Mouse (Mus musculus): ENCODE measurements at regions not wholly inside any gene's neighbourhood (a gene's known extent, or its start where the extent isn't known, plus 50 kb on each side); places are given as distances from the start of the nearest gene placed in this dataset.

- no peak for DNase-seq (ENCODE audit: low spot score in 2 of 2)
These were observed 82.9 kb upstream of the Aldh1b1 start for GRCm38 (mm10) chr4:45715878-45716277.

GRCm38 (mm10) chr4:45713837-45714508 lies 84.8 kb upstream of the Aldh1b1 start:
- no peak for DNase-seq (ENCODE audit: low spot score in 2 of 2)
- intact Hi-C loops (cut with DNase I) = no loop called here

More at GRCm38 (mm10) chr4:45715878-45716277, 82.9 kb upstream of the Aldh1b1 start:
- intact Hi-C loops (cut with DNase I) = no loop called here

- no peak for DNase-seq (ENCODE audit: low spot score in 2 of 2)
- intact Hi-C loops (cut with DNase I) = no loop called here
These were observed 85.6 kb upstream of the Aldh1b1 start for GRCm38 (mm10) chr4:45713046-45713706.

- intact Hi-C loops (cut with DNase I) = no loop called here
- no peak for DNase-seq (ENCODE audit: low spot score in 2 of 2)
These were observed 94.8 kb upstream of the Aldh1b1 start for GRCm38 (mm10) chr4:45703997-45704396.

GRCm38 (mm10) chr4:45699601-45700000 lies 99.2 kb upstream of the Aldh1b1 start:
- intact Hi-C loops (cut with DNase I) = no loop called here
- DNase-seq (ENCODE audit: low spot score in 2 of 2) = peak; percentile 66 to 77

- no peak for DNase-seq (ENCODE audit: low spot score in 2 of 2)
- intact Hi-C loops (cut with DNase I) = no loop called here
These were observed 103.6 kb upstream of the Aldh1b1 start for GRCm38 (mm10) chr4:45695239-45695638.

- DNase-seq (ENCODE audit: low spot score in 2 of 2) = no peak
- intact Hi-C loops (cut with DNase I) = no loop called here
These were observed 108.6 kb upstream of the Aldh1b1 start for GRCm38 (mm10) chr4:45689991-45690916.

GRCm38 (mm10) chr4:45689572-45689971 lies 109.2 kb upstream of the Aldh1b1 start:
- no peak for DNase-seq (ENCODE audit: low spot score in 2 of 2)
- intact Hi-C loops (cut with DNase I) = no loop called here

GRCm38 (mm10) chr4:45688233-45688632 lies 110.6 kb upstream of the Aldh1b1 start:
- intact Hi-C loops (cut with DNase I) = no loop called here
- DNase-seq (ENCODE audit: low spot score in 2 of 2) = no peak

GRCm38 (mm10) chr4:45685031-45685430 lies 113.8 kb upstream of the Aldh1b1 start:
- intact Hi-C loops (cut with DNase I) = no loop called here
- DNase-seq (ENCODE audit: low spot score in 2 of 2) = no peak

GRCm38 (mm10) chr4:45683205-45683604 lies 115.6 kb upstream of the Aldh1b1 start:
- DNase-seq (ENCODE audit: low spot score in 2 of 2) = no peak
- intact Hi-C loops (cut with DNase I) = no loop called here

GRCm38 (mm10) chr4:45682746-45683145 lies 116.1 kb upstream of the Aldh1b1 start:
- intact Hi-C loops (cut with DNase I) = no loop called here
- DNase-seq (ENCODE audit: low spot score in 2 of 2) = no peak

- no peak for DNase-seq (ENCODE audit: low spot score in 2 of 2)
- intact Hi-C loops (cut with DNase I) = no loop called here
These were observed 122.7 kb upstream of the Aldh1b1 start for GRCm38 (mm10) chr4:45676137-45676536.

GRCm38 (mm10) chr4:45674291-45674690 lies 124.5 kb upstream of the Aldh1b1 start:
- no peak for DNase-seq (ENCODE audit: low spot score in 2 of 2)
- intact Hi-C loops (cut with DNase I) = no loop called here

GRCm38 (mm10) chr4:45673081-45673819 lies 125.6 kb upstream of the Aldh1b1 start:
- DNase-seq (ENCODE audit: low spot score in 2 of 2) = peak; percentile 46 to 61
- intact Hi-C loops (cut with DNase I) = no loop called here

- DNase-seq (ENCODE audit: low spot score in 2 of 2) = no peak
- intact Hi-C loops (cut with DNase I) = no loop called here
These were observed 126.4 kb upstream of the Aldh1b1 start for GRCm38 (mm10) chr4:45672262-45673076.

- DNase-seq (ENCODE audit: low spot score in 2 of 2) = no peak
- intact Hi-C loops (cut with DNase I) = no loop called here
These were observed 132.1 kb upstream of the Shb start for GRCm38 (mm10) chr4:45664372-45664771.

- intact Hi-C loops (cut with DNase I) = no loop called here
These were observed 125.2 kb upstream of the Shb start for GRCm38 (mm10) chr4:45657350-45657978.

More at GRCm38 (mm10) chr4:45657350-45657978, 125.2 kb upstream of the Shb start:
- no peak for DNase-seq (ENCODE audit: low spot score in 2 of 2)
